Mouse (Mus musculus): Measurements from ENCODE around the gene Per1.

DNA sequence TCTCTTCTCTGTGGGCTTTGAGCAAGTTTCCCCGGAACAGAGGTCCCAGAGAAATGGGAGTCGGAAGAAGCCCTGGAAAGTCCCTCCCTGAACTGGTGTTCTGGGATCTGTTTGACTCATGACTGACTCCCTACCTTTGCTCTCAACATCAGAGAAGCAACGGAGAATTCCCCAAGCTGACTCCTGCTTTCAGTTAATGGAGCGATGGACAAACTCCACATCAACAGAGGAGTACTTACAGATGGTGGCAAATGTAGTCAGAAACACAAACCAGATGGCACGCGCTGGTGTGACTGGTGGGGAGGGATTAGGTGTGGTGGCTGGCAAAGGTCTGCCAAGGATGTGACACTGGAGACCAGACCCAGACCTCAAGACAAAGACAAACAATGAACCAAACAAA is 56.0 kb downstream of the Per1 start:
- no peak for TF ChIP-seq CTCF (IDR thresholded peaks at IDR 0.05; ENCODE audit: extremely low read depth, insufficient read length, insufficient replicate concordance, low read depth, low read length)
- TF ChIP-seq POLR2A (IDR thresholded peaks at IDR 0.05; ENCODE audit: low read depth, low read length), result no peak

Measured in small intestine, adult 2 months (tissue).